Mouse (Mus musculus): Measurements from ENCODE around the gene Acot4. TPM values are rescaled to one million over a fixed set of nuclear protein-coding genes. Genes with fewer than 3 reads are reported as not detected.
"Not testable (repeated sequence)": the region's sequence is repeated elsewhere in the genome, so short reads cannot be mapped to it uniquely, and the experiment has no call there.

Acot4 gene
- polyA plus RNA-seq, 1 experiment from 2014 or later = 0.32 TPM

GRCm38 (mm10) chr12:84011251-84012040, 26.7 kb upstream of the Acot4 start:
- Histone ChIP-seq H3K4me3 (peak overlapping the region; percentile 46), H3K27ac (replicated peaks) (peak overlapping the region; percentile 69), H3K9me3 (no peaks in the 10 kb centered on the region), H3K36me3 (no peaks in the 10 kb centered on the region), H3K9ac (no peak overlapping the region), H3K4me1 (replicated peaks) (peaks cover 23% of the 10 kb centered on the region), H3K4me2 (peak overlapping the region; percentile 58), H3K27me3 (no peaks in the 10 kb centered on the region)
- peak; percentile 85 for ATAC-seq (ENCODE audit: low FRiP score, low read depth)
- WGBS = 23% methylated on average over 12 of the region's 12 CpGs

- Histone ChIP-seq H3K27me3 (no peaks in the 10 kb centered on the region), H3K4me3 (no peak overlapping the region), H3K9me3 (no peaks in the 10 kb centered on the region), H3K36me3 (no peaks in the 10 kb centered on the region), H3K4me1 (replicated peaks) (peaks cover 23% of the 10 kb centered on the region), H3K9ac (no peak overlapping the region), H3K27ac (replicated peaks) (no peak overlapping the region; the same call in 1 of the 2 replicates), H3K4me2 (peak overlapping the region; percentile 58)
- 59% methylated on average over 6 of the region's 6 CpGs for WGBS
- ATAC-seq (ENCODE audit: low FRiP score, low read depth) = no peak
These were observed 25.0 kb upstream of the Acot4 start for GRCm38 (mm10) chr12:84013130-84013529.

GRCm38 (mm10) chr12:84013701-84014100, 24.5 kb upstream of the Acot4 start:
- Histone ChIP-seq H3K9ac (no peak overlapping the region), H3K9me3 (no peaks in the 10 kb centered on the region), H3K36me3 (no peaks in the 10 kb centered on the region), H3K4me2 (no peak overlapping the region), H3K4me1 (replicated peaks) (peaks cover 21% of the 10 kb centered on the region), H3K4me3 (no peak overlapping the region), H3K27me3 (no peaks in the 10 kb centered on the region), H3K27ac (replicated peaks) (no peak overlapping the region)
- WGBS = 93% methylated on average over 7 of the region's 7 CpGs
- no peak for ATAC-seq (ENCODE audit: low FRiP score, low read depth)

GRCm38 (mm10) chr12:84020528-84020927, 17.7 kb upstream of the Acot4 start:
- WGBS = 53% methylated on average over 7 of the region's 7 CpGs
- H3K4me3 ChIP-seq; H3K27me3 ChIP-seq; ATAC-seq (ENCODE audit: low FRiP score, low read depth); H3K36me3 ChIP-seq; H3K9me3 ChIP-seq; H3K4me2 ChIP-seq; H3K4me1 ChIP-seq (replicated peaks); H3K27ac ChIP-seq (replicated peaks); H3K9ac ChIP-seq: not testable (repeated sequence)

GRCm38 (mm10) chr12:84022266-84022665, 15.9 kb upstream of the Acot4 start:
- ATAC-seq (ENCODE audit: low FRiP score, low read depth); H3K4me2 ChIP-seq; H3K4me1 ChIP-seq (replicated peaks); H3K9me3 ChIP-seq; H3K27me3 ChIP-seq; H3K36me3 ChIP-seq; H3K27ac ChIP-seq (replicated peaks); H3K4me3 ChIP-seq; H3K9ac ChIP-seq: not testable (repeated sequence)
- 98% methylated on average over 4 of the region's 4 CpGs for whole genome bisulfite sequencing

- Histone ChIP-seq H3K9me3 (no peaks in the 10 kb centered on the region), H3K4me1 (replicated peaks) (no peaks in the 10 kb centered on the region), H3K27me3 (no peaks in the 10 kb centered on the region), H3K36me3 (no peaks in the 10 kb centered on the region), H3K4me3 (no peak overlapping the region), H3K4me2 (no peak overlapping the region), H3K27ac (replicated peaks) (no peak overlapping the region), H3K9ac (no peak overlapping the region)
- ATAC-seq (ENCODE audit: low FRiP score, low read depth) = no peak
- 90% methylated on average over 9 of the region's 9 CpGs for WGBS
These were observed 15.0 kb upstream of the Acot4 start for GRCm38 (mm10) chr12:84023052-84023745.

- Histone ChIP-seq H3K9me3 (no peaks in the 10 kb centered on the region), H3K4me1 (replicated peaks) (no peaks in the 10 kb centered on the region), H3K27ac (replicated peaks) (no peak overlapping the region), H3K4me2 (no peak overlapping the region), H3K4me3 (no peak overlapping the region), H3K36me3 (no peaks in the 10 kb centered on the region), H3K27me3 (no peaks in the 10 kb centered on the region), H3K9ac (no peak overlapping the region)
- ATAC-seq (ENCODE audit: low FRiP score, low read depth) = no peak
- WGBS = 91% methylated on average over 7 of the region's 7 CpGs
These were observed 12.3 kb upstream of the Acot4 start for GRCm38 (mm10) chr12:84025888-84026287.

GRCm38 (mm10) chr12:84028328-84028727, 9.9 kb upstream of the Acot4 start:
- H3K27ac ChIP-seq (replicated peaks); ATAC-seq (ENCODE audit: low FRiP score, low read depth); H3K9me3 ChIP-seq; H3K27me3 ChIP-seq; H3K4me1 ChIP-seq (replicated peaks); H3K9ac ChIP-seq; H3K4me2 ChIP-seq; H3K36me3 ChIP-seq; H3K4me3 ChIP-seq: not testable (repeated sequence)
- WGBS = 43% methylated on average over 3 of the region's 3 CpGs

GRCm38 (mm10) chr12:84029043-84029442, 9.1 kb upstream of the Acot4 start:
- WGBS = 94% methylated on average over 1 of the region's 1 CpGs
- H3K4me1 ChIP-seq (replicated peaks); ATAC-seq (ENCODE audit: low FRiP score, low read depth); H3K27me3 ChIP-seq; H3K4me3 ChIP-seq; H3K27ac ChIP-seq (replicated peaks); H3K9me3 ChIP-seq; H3K9ac ChIP-seq; H3K4me2 ChIP-seq; H3K36me3 ChIP-seq: not testable (repeated sequence)

- no peaks in the 10 kb centered on the region for H3K27me3 ChIP-seq
- H3K4me2 ChIP-seq = no peak overlapping the region
- no peaks in the 10 kb centered on the region for H3K4me1 ChIP-seq (replicated peaks)
- peak; percentile 48; the same call in 1 of the 2 replicates for ATAC-seq (ENCODE audit: low FRiP score, low read depth)
- no peaks in the 10 kb centered on the region for H3K36me3 ChIP-seq
- WGBS = 68% methylated on average over 4 of the region's 4 CpGs
- H3K9me3 ChIP-seq = no peaks in the 10 kb centered on the region
- H3K27ac ChIP-seq (replicated peaks) = no peak overlapping the region
- no peak overlapping the region for H3K9ac ChIP-seq
- no peak overlapping the region for H3K4me3 ChIP-seq
These were observed 7.4 kb upstream of the Acot4 start for GRCm38 (mm10) chr12:84030659-84031332.

GRCm38 (mm10) chr12:84032854-84033253, 5.3 kb upstream of the Acot4 start:
- no peak overlapping the region for H3K9ac ChIP-seq
- H3K9me3 ChIP-seq = no peaks in the 10 kb centered on the region
- H3K27me3 ChIP-seq = 0 out of 2 replicates have a peak, but pooled peaks cover 4% of the 10 kb centered on the region
- H3K4me1 ChIP-seq (replicated peaks) = 0 out of 2 replicates have a peak, but pooled peaks cover 4% of the 10 kb centered on the region
- WGBS = 85% methylated on average over 4 of the region's 4 CpGs
- no peak overlapping the region for H3K4me2 ChIP-seq
- H3K27ac ChIP-seq (replicated peaks) = no peak overlapping the region
- no peaks in the 10 kb centered on the region for H3K36me3 ChIP-seq
- no peak for ATAC-seq (ENCODE audit: low FRiP score, low read depth)
- no peak overlapping the region for H3K4me3 ChIP-seq

GRCm38 (mm10) chr12:84033302-84033701, 4.9 kb upstream of the Acot4 start:
- H3K36me3 ChIP-seq; H3K9ac ChIP-seq; H3K4me3 ChIP-seq; ATAC-seq (ENCODE audit: low FRiP score, low read depth); H3K27me3 ChIP-seq; H3K4me2 ChIP-seq; H3K4me1 ChIP-seq (replicated peaks); H3K27ac ChIP-seq (replicated peaks); H3K9me3 ChIP-seq: not testable (repeated sequence)
- 84% methylated on average over 2 of the region's 2 CpGs for WGBS
